Mouse (Mus musculus) embryo, embryonic 9.5 days (tissue): Measurements from ENCODE around the gene Ubr4.

Source experiments
- DNase-seq: peaks from one replicate; pipeline ENCODE4 v3.0.0-alpha.2; 2017; ENCODE audit errors: extremely low spot score

Ubr4 gene

GRCm38 (mm10) chr4:139351931-139352711 lies at the start of gene Ubr4, which contains the start of the genes Mrto4 and Emc1:
Gene Ubr4 (plus strand): TSS chr4:139352609.
Gene Mrto4 (minus strand): TSS chr4:139352576.
Gene Emc1 (plus strand): TSS chr4:139352587.
- peak; percentile 89 for DNase-seq

DNA sequence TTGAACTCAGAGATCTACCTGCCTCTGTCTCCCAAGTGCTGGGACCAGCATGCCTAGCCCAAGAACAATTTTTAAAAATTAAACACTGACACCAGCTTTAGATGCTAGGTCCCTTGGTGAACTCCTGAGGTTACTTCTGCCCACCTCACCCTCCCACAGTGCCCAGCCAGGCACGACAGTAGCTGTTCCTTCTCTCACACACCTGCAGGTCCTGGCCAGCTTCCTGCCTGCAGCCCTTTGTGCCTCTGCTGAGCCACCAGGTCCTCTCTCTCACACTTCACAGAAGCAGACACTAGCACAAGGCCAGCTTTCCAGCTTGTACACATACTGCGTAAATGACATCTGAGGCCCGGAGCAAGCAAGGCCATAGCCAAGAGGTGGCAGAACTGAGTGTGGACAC lies 46.9 kb upstream of the Ubr4 start:
- DNase-seq: no peak

GRCm38 (mm10) chr4:139307916-139308315 lies 44.5 kb upstream of the Ubr4 start:
- DNase-seq: no peak

DNA sequence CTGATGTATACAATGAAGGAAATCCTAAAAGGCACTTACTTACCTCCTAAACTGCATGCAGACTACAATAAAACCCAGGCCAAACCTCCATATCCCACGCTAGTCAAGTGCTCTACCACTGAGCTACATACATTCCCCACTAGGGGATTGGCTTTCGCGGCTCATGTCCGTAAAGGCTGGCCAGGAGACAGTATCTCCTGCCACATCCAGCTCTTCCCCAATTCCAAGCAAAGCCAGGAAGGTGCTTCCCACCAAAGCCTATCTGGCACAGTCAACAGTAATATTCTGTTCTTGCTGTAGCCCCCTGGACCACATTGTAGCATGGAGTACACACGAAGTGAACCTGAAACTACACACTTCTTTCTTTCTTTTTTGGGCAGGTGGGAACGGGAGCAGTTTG lies 42.8 kb upstream of the Ubr4 start:
- DNase-seq: no peak

GRCm38 (mm10) chr4:139310171-139310898 lies 42.1 kb upstream of the Ubr4 start, which contains the start of the genes Pqlc2 and Akr7a5:
Gene Pqlc2 (minus strand): TSS chr4:139310708.
Gene Akr7a5 (plus strand): TSS chr4:139310744.
- peak; percentile 95 for DNase-seq

DNA sequence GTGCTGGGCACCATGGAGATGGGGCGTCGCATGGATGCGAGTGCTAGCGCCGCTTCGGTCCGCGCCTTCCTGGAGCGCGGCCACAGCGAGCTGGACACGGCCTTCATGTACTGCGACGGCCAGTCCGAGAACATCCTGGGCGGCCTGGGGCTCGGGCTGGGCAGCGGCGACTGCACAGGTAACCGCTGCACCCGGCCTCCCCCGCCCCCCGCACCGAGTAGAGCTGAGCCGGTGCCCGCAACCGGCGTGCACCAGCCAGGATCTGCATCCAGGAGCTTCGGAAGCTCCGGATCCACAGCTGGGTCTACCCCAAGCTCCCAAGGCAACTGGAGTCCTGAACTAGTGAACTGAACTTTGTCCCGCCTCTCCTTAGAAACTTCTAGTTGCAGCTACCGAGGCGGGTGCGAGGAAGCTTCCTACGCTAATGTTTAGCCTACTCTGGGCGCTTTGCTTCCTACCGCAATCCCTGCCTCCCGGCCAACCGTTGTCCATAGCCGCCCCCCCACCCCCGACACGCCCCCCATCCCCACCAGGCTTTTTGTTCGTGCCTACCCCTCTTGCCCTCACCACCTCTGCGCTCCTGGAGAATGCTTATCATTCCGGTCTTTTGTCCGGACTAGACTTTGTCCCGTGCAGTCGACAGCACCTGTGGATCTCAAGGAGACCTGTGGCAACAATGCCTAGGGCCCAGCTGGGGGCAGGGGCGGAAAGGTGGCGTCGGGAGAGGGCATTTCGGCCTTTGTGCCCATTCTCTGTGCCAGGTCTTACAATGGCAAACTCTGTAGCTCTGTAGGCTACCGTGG lies 41.3 kb upstream of the Ubr4 start:
- peak; percentile 16 for DNase-seq

DNA sequence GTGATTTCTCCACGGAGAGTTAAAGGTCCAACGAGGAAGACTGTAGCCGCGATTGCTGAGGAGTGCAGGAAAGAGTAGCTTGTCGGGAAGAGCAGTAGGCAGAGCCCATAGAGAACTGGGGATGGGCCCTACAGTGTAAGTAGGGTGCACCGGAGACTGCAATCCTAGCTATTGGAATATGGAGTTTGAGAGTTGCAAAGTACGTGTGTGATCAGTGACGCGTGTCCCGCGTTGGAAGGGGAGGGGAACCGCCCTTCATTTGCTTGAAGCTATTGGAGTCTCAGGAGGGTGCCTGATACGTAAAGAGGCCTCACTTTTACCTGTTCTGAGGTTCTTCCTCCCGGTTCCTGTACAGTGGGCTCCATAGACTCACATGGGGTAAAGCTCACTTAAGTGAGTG lies 40.7 kb upstream of the Ubr4 start:
- no peak for DNase-seq

GRCm38 (mm10) chr4:139312632-139313031 lies 39.8 kb upstream of the Ubr4 start:
- no peak for DNase-seq

- DNase-seq: no peak
These were observed 34.0 kb upstream of the Ubr4 start for GRCm38 (mm10) chr4:139318449-139318848.

DNA sequence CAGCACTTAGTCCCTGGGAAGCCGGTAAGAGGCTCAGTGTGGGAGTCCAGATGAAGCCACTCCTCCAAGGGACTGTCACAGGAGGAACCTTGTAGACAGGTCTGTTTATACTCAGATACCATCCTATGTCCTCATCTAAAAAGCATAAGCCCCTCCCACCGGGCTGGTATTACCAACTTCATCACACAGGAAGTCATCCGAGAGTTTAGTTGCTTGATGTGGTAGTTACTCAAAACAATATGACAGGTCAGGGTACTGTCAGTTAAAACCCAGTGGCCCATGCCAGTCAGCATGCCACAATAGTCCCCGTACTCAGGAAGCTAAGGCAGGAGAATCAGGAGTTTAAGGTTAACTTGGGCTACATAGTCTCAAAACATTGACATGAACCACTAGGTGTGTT lies 32.7 kb upstream of the Ubr4 start:
- no peak for DNase-seq

DNA sequence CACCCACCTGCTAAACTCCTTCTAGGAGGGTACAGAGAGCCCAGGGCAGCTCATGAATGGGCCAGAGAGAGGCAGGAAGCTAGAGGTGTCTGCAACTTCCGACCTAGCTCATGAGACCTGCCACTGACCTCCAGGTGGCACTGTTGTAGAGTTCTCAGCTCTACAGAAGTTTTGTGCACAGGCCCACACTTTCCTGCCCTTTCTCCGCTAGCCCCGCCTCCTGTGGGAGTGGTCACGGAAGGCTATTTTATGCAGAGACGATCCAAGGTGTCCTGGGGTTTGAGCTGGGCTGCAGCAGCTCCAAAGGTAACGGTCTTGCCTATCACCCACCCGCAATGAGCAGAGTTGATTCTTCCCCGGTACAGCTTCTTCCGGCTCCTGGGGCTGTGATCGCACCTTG lies 21.8 kb upstream of the Ubr4 start:
- peak; percentile 82 for DNase-seq

GRCm38 (mm10) chr4:139334631-139335295 lies 17.6 kb upstream of the Ubr4 start:
- no peak for DNase-seq

- DNase-seq: no peak
These were observed 16.9 kb upstream of the Ubr4 start for GRCm38 (mm10) chr4:139335507-139335906.

DNA sequence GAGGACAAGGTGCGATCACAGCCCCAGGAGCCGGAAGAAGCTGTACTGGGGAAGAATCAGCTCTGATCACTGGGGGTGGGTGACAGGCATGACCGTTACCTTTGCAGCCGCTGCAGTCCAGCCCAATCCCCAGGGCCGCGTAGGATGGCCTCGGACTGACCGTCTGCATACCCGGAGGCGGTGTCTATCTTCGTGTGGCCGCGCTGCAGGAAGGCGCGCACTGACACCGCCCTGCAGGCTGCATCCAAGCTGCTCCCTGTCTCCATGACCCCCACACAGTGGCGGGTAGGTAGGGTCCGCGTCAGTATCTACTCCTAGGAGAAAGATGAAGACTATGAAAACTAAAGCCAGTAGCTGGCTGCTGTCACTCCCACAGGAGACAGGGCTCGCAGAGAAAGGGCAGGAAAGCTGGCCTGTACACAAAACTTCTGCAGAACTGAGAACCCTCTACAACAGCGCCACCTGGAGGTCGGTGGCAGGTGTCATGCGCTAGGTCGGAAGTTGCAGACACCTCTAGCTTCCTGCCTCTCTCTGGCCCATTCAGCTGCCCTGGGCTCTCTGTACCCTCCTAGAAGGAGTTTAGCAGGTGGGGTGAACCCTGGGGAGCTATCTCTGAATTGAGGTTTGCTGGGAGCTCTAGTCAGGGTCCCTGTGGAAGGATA lies 15.5 kb upstream of the Ubr4 start:
- DNase-seq: peak; percentile 75

- no peak for DNase-seq
These were observed 14.3 kb upstream of the Ubr4 start for GRCm38 (mm10) chr4:139338145-139338544.

GRCm38 (mm10) chr4:139340835-139341234 lies 11.6 kb upstream of the Ubr4 start:
- DNase-seq: no peak

- DNase-seq: no peak
These were observed 10.7 kb upstream of the Ubr4 start for GRCm38 (mm10) chr4:139341556-139342233.

DNA sequence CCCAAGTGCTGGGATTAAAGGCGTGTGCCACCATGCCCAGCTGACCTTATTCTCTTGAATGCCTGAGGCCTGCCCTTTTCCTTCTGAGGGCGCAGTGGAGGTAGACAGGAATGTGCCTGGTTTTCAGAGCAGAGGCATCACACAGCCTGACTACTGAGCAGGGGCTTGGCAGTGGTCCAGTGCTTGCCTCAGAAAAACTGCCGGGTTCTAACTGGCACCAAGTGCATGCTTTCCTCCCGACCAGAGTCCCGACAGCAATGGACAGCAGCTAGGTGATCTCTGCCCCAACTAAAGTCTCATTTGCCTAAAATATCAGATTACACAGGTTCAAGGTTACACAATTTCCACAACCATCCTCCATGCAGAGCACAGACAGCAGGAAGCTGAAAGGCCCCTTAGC lies 8.7 kb upstream of the Ubr4 start:
- DNase-seq: no peak

DNA sequence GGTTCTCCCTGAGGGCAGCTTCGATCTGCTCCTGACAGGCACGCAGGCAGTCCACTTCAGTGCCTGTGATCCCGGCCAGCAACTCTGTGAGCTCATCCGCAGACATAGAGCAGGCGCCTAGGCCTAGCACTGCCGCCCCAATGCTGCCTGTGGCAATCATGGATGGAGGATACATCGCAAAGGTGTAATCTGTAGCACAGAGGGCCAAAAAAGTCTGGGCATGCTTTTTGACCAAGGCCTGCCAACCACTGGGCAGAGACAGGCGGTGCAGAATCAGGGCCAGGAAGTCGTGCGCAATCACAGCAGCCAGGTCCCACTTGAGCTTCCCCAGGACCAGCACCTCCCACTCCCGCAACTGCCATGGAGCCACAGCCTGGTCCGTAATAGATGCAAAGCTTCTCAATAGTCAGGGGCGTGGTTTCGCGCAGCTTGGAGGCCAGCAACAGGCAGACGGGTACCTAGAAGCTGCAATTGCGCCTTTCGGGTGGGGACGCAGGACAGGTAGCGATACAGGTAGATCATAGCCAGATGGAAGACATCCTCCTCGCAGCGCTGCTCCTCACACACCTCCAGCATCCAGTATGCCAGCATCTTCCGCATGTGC lies 6.9 kb upstream of the Ubr4 start:
- DNase-seq: no peak

- no peak for DNase-seq
These were observed 423 bp downstream of the Ubr4 start for GRCm38 (mm10) chr4:139352832-139353231.
